Mouse (Mus musculus) MEL (cell line): Measurements from ENCODE around the gene Vat1. TPM values are rescaled to one million over a fixed set of nuclear protein-coding genes. Genes with fewer than 3 reads are reported as not detected.

Source experiments
- DNase-seq: peaks from one replicate; pipeline ENCODE4 v3.0.0; 2011; ENCODE audit warnings: low read depth, low spot score
- H3K27ac ChIP-seq: 2 replicates; pipeline ENCODE4 v1.5.1; 2012; ENCODE audit warnings: low read depth, mild to moderate bottlenecking, control low read depth, low read length, moderate library complexity; ENCODE audit not compliant: control insufficient read depth
- H3K27me3 ChIP-seq, 2 experiments: fragments of 150-350 bp in 1 of 2; sonication (generic) in 1 of 2; 2 replicates each; pipeline ENCODE4 v1.6.1; 2012; ENCODE audit warnings: low read length in 2 of 2, mild to moderate bottlenecking in 2 of 2, improper control_type of control experiment in 1 of 2, moderate library complexity in 1 of 2; ENCODE audit not compliant: insufficient read depth in 2 of 2, control insufficient read depth in 1 of 2
- H3K36me3 ChIP-seq, 2 experiments: 2 replicates each; pipeline ENCODE4 v1.6.1; 2012 to 2014; ENCODE audit warnings: low read length in 2 of 2, improper control_type of control experiment in 1 of 2, inconsistent platforms in 1 of 2, mild to moderate bottlenecking in 1 of 2; ENCODE audit not compliant: insufficient read depth in 2 of 2, control insufficient read depth in 1 of 2
- H3K4me1 ChIP-seq, 2 experiments: fragments of 150-350 bp in 1 of 2; sonication (generic) in 1 of 2; 2 replicates each; pipeline ENCODE4 v1.6.1; 2012; ENCODE audit warnings: low read length in 2 of 2, improper control_type of control experiment in 1 of 2, mild to moderate bottlenecking in 1 of 2; ENCODE audit not compliant: insufficient read depth in 2 of 2, control insufficient read depth in 1 of 2
- H3K4me3 ChIP-seq, 2 experiments: fragments of 150-350 bp in 1 of 2; sonication (generic) in 1 of 2; 2 replicates each; pipeline ENCODE4 v1.5.1; 2012; ENCODE audit warnings: low read depth in 2 of 2, low read length in 2 of 2, mild to moderate bottlenecking in 2 of 2, moderate library complexity in 2 of 2, control low read depth in 1 of 2, improper control_type of control experiment in 1 of 2; ENCODE audit not compliant: control insufficient read depth in 1 of 2, insufficient read depth in 1 of 2
- H3K79me2 ChIP-seq: 2 replicates; pipeline ENCODE4 v1.6.1; 2012; ENCODE audit warnings: mild to moderate bottlenecking, low read length, moderate library complexity; ENCODE audit not compliant: control insufficient read depth, poor library complexity, insufficient read depth
- H3K9ac ChIP-seq: 2 replicates; pipeline ENCODE4 v1.6.1; 2012; ENCODE audit warnings: low read depth, mild to moderate bottlenecking, control low read depth, low read length, moderate library complexity; ENCODE audit not compliant: control insufficient read depth, poor library complexity, severe bottlenecking
- H3K9me3 ChIP-seq: fragments of 150-350 bp; sonication (generic); replicated peaks from 2 replicates; pipeline ENCODE4 v1.6.1; 2012; ENCODE audit warnings: mild to moderate bottlenecking, low read length, improper control_type of control experiment, moderate library complexity; ENCODE audit not compliant: insufficient read depth
- BHLHE40 ChIP-seq: IDR thresholded peaks from 2 replicates; pipeline ENCODE4 v1.6.1; 2012; ENCODE audit warnings: low read depth, mild to moderate bottlenecking, inconsistent platforms, low read length, improper control_type of control experiment, borderline replicate concordance
- CHD2 ChIP-seq: IDR thresholded peaks from 2 replicates; pipeline ENCODE4 v1.6.1; 2011; ENCODE audit warnings: low read length, improper control_type of control experiment
- CTCF ChIP-seq, 3 experiments: IDR thresholded peaks in 2 of 3; conservative IDR thresholded peaks in 1 of 3; 2 replicates each; pipeline ENCODE4 v1.5.1; 2011 to 2012; ENCODE audit warnings: low read length in 3 of 3, low read depth in 2 of 3, mild to moderate bottlenecking in 2 of 3, improper control_type of control experiment in 1 of 3, inconsistent platforms in 1 of 3, mixed read lengths in 1 of 3, moderate library complexity in 1 of 3; ENCODE audit not compliant: control insufficient read depth in 1 of 3, insufficient read depth in 1 of 3, poor library complexity in 1 of 3, severe bottlenecking in 1 of 3
- E2F4 ChIP-seq: IDR thresholded peaks from 2 replicates; pipeline ENCODE4 v1.6.1; 2011; ENCODE audit warnings: low read depth, low read length, improper control_type of control experiment, borderline replicate concordance
- ELF1 ChIP-seq: IDR thresholded peaks from 2 replicates; pipeline ENCODE4 v1.6.1; 2014; ENCODE audit warnings: low read depth, mild to moderate bottlenecking, inconsistent platforms, low read length, improper control_type of control experiment, moderate library complexity
- EP300 ChIP-seq, 2 experiments: IDR thresholded peaks; 2 replicates each; pipeline ENCODE4 v1.6.1; 2011; ENCODE audit warnings: improper control_type of control experiment in 2 of 2, low read length in 2 of 2, low read depth in 1 of 2, mild to moderate bottlenecking in 1 of 2
- ETS1 ChIP-seq: IDR thresholded peaks from 2 replicates; pipeline ENCODE4 v1.6.1; 2012; ENCODE audit warnings: low read depth, mild to moderate bottlenecking, inconsistent platforms, low read length, improper control_type of control experiment, moderate library complexity
- GABPA ChIP-seq: IDR thresholded peaks from 2 replicates; pipeline ENCODE4 v1.6.1; 2012; ENCODE audit warnings: low read depth, mild to moderate bottlenecking, inconsistent platforms, low read length, improper control_type of control experiment, moderate library complexity
- GATA1 ChIP-seq: IDR thresholded peaks from 2 replicates; pipeline ENCODE4 v1.6.1; 2011; ENCODE audit warnings: low read depth, low read length, improper control_type of control experiment
- HCFC1 ChIP-seq: IDR thresholded peaks from 2 replicates; pipeline ENCODE4 v1.6.1; 2012; ENCODE audit warnings: low read depth, mild to moderate bottlenecking, inconsistent platforms, low read length, improper control_type of control experiment, moderate library complexity
- KAT2A ChIP-seq: conservative IDR thresholded peaks from 2 replicates; pipeline ENCODE4 v1.6.1; 2012; ENCODE audit warnings: low read depth, low read length, improper control_type of control experiment, inconsistent platforms
- MAFK ChIP-seq: IDR thresholded peaks from 2 replicates; pipeline ENCODE4 v1.6.1; 2011; ENCODE audit warnings: low read depth, mild to moderate bottlenecking, low read length, improper control_type of control experiment, borderline replicate concordance
- MAX ChIP-seq: IDR thresholded peaks from 2 replicates; pipeline ENCODE4 v1.6.1; 2011; ENCODE audit warnings: low read length, improper control_type of control experiment
- MAZ ChIP-seq: IDR thresholded peaks from 2 replicates; pipeline ENCODE4 v1.6.1; 2012; ENCODE audit warnings: low read depth, mild to moderate bottlenecking, inconsistent platforms, low read length, improper control_type of control experiment
- MEF2A ChIP-seq: IDR thresholded peaks from 2 replicates; pipeline ENCODE4 v1.6.1; 2014; ENCODE audit warnings: low read depth, mild to moderate bottlenecking, inconsistent platforms, low read length, improper control_type of control experiment; ENCODE audit not compliant: poor library complexity, insufficient replicate concordance, severe bottlenecking; ENCODE audit errors: extremely low read depth
- MYB ChIP-seq: IDR thresholded peaks from 2 replicates; pipeline ENCODE4 v1.6.1; 2011; ENCODE audit warnings: mild to moderate bottlenecking, low read depth, low read length, improper control_type of control experiment
- MYC ChIP-seq: IDR thresholded peaks from 2 replicates; pipeline ENCODE4 v1.6.1; 2011; ENCODE audit warnings: low read depth, mild to moderate bottlenecking, low read length, improper control_type of control experiment, moderate library complexity
- NELFE ChIP-seq: IDR thresholded peaks from 2 replicates; pipeline ENCODE4 v1.6.1; 2011; ENCODE audit warnings: low read depth, low read length, improper control_type of control experiment
- NRF1 ChIP-seq: IDR thresholded peaks from 2 replicates; pipeline ENCODE4 v1.6.1; 2014; ENCODE audit warnings: low read depth, mild to moderate bottlenecking, inconsistent platforms, low read length, improper control_type of control experiment, moderate library complexity; ENCODE audit not compliant: poor library complexity, insufficient read depth, severe bottlenecking
- POLR2A ChIP-seq, 2 experiments: IDR thresholded peaks; 2 replicates each; pipeline ENCODE4 v1.6.1; 2011 to 2012; ENCODE audit warnings: low read length in 2 of 2, mild to moderate bottlenecking in 2 of 2, control low read depth in 1 of 2, improper control_type of control experiment in 1 of 2, low read depth in 1 of 2, moderate library complexity in 1 of 2; ENCODE audit not compliant: control insufficient read depth in 1 of 2, insufficient read depth in 1 of 2, poor library complexity in 1 of 2
- POLR2AphosphoS2 ChIP-seq: IDR thresholded peaks from 2 replicates; pipeline ENCODE4 v1.6.1; 2011; ENCODE audit warnings: low read length, improper control_type of control experiment
- POLR2AphosphoS5 ChIP-seq: IDR thresholded peaks from 2 replicates; pipeline ENCODE4 v1.6.1; 2012; ENCODE audit warnings: low read depth, borderline replicate concordance, mild to moderate bottlenecking, inconsistent platforms, low read length, moderate library complexity, mixed read lengths
- RAD21 ChIP-seq: IDR thresholded peaks from 2 replicates; pipeline ENCODE4 v1.6.1; 2011; ENCODE audit warnings: mild to moderate bottlenecking, low read depth, low read length, improper control_type of control experiment
- RCOR1 ChIP-seq: IDR thresholded peaks from 2 replicates; pipeline ENCODE4 v1.6.1; 2012; ENCODE audit warnings: low read depth, mild to moderate bottlenecking, inconsistent platforms, low read length, improper control_type of control experiment
- SIN3A ChIP-seq: IDR thresholded peaks from 2 replicates; pipeline ENCODE4 v1.6.1; 2012; ENCODE audit warnings: low read length, improper control_type of control experiment, inconsistent platforms
- SMC3 ChIP-seq: IDR thresholded peaks from 2 replicates; pipeline ENCODE4 v1.6.1; 2011; ENCODE audit warnings: low read depth, low read length, improper control_type of control experiment
- TAL1 ChIP-seq: IDR thresholded peaks from 2 replicates; pipeline ENCODE4 v1.6.1; 2012; ENCODE audit warnings: mild to moderate bottlenecking, inconsistent platforms, low read length, moderate library complexity, mixed read lengths
- TBP ChIP-seq: IDR thresholded peaks from 2 replicates; pipeline ENCODE4 v1.8.0; 2011; ENCODE audit warnings: low read depth, low read length, improper control_type of control experiment
- TCF12 ChIP-seq: IDR thresholded peaks from 2 replicates; pipeline ENCODE4 v1.6.1; 2014; ENCODE audit warnings: low read depth, mild to moderate bottlenecking, inconsistent platforms, low read length, improper control_type of control experiment, moderate library complexity
- UBTF ChIP-seq: IDR thresholded peaks from 2 replicates; pipeline ENCODE4 v1.6.1; 2012; ENCODE audit warnings: low read depth, mild to moderate bottlenecking, inconsistent platforms, low read length, improper control_type of control experiment, moderate library complexity, borderline replicate concordance; ENCODE audit not compliant: insufficient read depth
- USF1 ChIP-seq: IDR thresholded peaks from 2 replicates; pipeline ENCODE4 v1.6.1; 2014; ENCODE audit warnings: low read depth, mild to moderate bottlenecking, inconsistent platforms, low read length, improper control_type of control experiment, moderate library complexity
- USF2 ChIP-seq, 2 experiments: IDR thresholded peaks; 2 replicates each; pipeline ENCODE4 v1.6.1; 2011 to 2012; ENCODE audit warnings: improper control_type of control experiment in 2 of 2, low read length in 2 of 2, borderline replicate concordance in 1 of 2, inconsistent platforms in 1 of 2, low read depth in 1 of 2, mild to moderate bottlenecking in 1 of 2; ENCODE audit not compliant: insufficient read depth in 1 of 2
- ZC3H11A ChIP-seq: IDR thresholded peaks from 2 replicates; pipeline ENCODE4 v1.6.1; 2012; ENCODE audit warnings: low read depth, mild to moderate bottlenecking, inconsistent platforms, low read length, improper control_type of control experiment
- ZKSCAN1 ChIP-seq: IDR thresholded peaks from 2 replicates; pipeline ENCODE4 v1.6.1; 2012; ENCODE audit warnings: low read depth, mild to moderate bottlenecking, inconsistent platforms, low read length, improper control_type of control experiment, moderate library complexity
- ZMIZ1 ChIP-seq: IDR thresholded peaks from 2 replicates; pipeline ENCODE4 v1.6.1; 2012; ENCODE audit warnings: low read depth, mild to moderate bottlenecking, inconsistent platforms, low read length, improper control_type of control experiment, moderate library complexity
- ZNF384 ChIP-seq: IDR thresholded peaks from 2 replicates; pipeline ENCODE4 v1.6.1; 2012; ENCODE audit warnings: low read depth, mild to moderate bottlenecking, inconsistent platforms, low read length, improper control_type of control experiment
- polyA plus RNA-seq, 2 experiments: library from polyadenylated mRNA; stranded (reverse) in 1 of 2; unstranded in 1 of 2; fragments of >175 nt in 1 of 2; fragments of >200 nt in 1 of 2; gene quantifications; 2 replicates each; pipeline versions ENCODE4 v1.2.1 to v1.2.4; 2012; ENCODE audit warnings: low replicate concordance in 2 of 2, low read depth in 1 of 2; ENCODE audit not compliant: insufficient read length in 2 of 2, insufficient read depth in 1 of 2, missing spikeins in 1 of 2
- total RNA-seq: library from RNA; depleted of rRNA; stranded (reverse); fragments of 300-350 nt; gene quantifications from 2 replicates; pipeline ENCODE4 v1.2.3, GENCODE M21; 2012

Gene Vat1
- total and polyA plus RNA-seq, 3 experiments: 43.9 to 125 TPM; not detected in 1

DNA sequence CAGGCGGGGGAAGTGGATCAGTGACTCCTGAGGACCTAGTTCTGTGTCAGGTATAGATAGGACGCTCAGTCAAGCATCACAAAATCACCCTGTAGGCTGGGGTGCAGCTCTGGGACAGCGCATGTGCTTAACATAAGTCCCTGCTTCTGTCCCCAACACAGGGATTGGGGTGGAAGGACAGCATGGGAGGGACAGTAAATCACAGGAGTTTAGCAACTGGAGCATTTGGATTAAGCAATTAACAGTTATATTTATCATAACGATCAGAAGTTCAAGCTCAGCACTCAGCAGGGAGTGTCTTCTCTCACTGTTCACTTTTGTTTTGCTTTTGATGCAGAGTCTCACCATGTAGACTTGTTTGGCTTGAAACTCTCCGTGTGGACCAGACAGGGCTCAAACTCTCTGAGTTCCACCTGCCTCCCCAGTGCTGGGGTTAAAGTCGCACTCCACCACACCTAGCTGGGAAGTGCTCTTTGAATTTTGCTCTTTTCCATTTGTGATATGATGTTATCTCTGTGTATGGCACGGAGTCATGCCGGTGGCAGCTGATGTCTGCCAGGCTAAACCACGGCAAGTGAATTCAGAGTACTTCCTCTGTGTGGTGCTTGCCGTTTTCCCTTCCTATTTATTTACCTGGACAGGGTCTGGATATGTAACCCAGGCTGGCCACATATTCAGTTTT is 13.8 kb downstream of the Vat1 start:
- H3K79me2 ChIP-seq: peaks cover 1% of the 10 kb centered on the region
- H3K9ac ChIP-seq: peak overlapping the region; percentile 0
- H3K9me3 ChIP-seq: no peaks in the 10 kb centered on the region
- H3K4me1 ChIP-seq: peaks cover 17 to 29% of the 10 kb centered on the region in 2 experiments
- H3K4me3 ChIP-seq: peak overlapping the region; percentile 1 to 37
- H3K27me3 ChIP-seq: no peaks in the 10 kb centered on the region
- H3K36me3 ChIP-seq: peaks cover 2 to 24% of the 10 kb centered on the region in 2 experiments; a peak in 3 of 4 replicates
- peak overlapping the region; percentile 18 for H3K27ac ChIP-seq
- DNase-seq: peak; percentile 49
- TF ChIP-seq TBP: no peak
- no peak for TF ChIP-seq USF1
- no peak for TF ChIP-seq GABPA
- TF ChIP-seq SIN3A: peak; percentile 39; the same call in 1 of the 2 replicates
- no peak for TF ChIP-seq POLR2AphosphoS5
- TF ChIP-seq RCOR1: no peak
- TF ChIP-seq MAFK: no peak
- TF ChIP-seq KAT2A: no peak
- peak; percentile 1 to 45; a peak in 2 of 4 replicates for TF ChIP-seq EP300 (IDR thresholded peaks at IDR 0.05; ENCODE audit: low read depth in 1 of 2, low read length in 2 of 2)
- 0 out of 2 replicates have a peak, but pooled peaks have one; percentile 13 for TF ChIP-seq TCF12
- TF ChIP-seq ETS1: peak; percentile 61
- TF ChIP-seq E2F4: no peak
- TF ChIP-seq USF2 (IDR thresholded peaks at IDR 0.05; ENCODE audit: borderline replicate concordance in 1 of 2, insufficient read depth in 1 of 2, low read depth in 1 of 2, low read length in 2 of 2): no peak
- TF ChIP-seq NELFE: no peak
- TF ChIP-seq TAL1: 0 out of 2 replicates have a peak, but pooled peaks have one; percentile 15
- no peak for TF ChIP-seq ZC3H11A
- no peak for TF ChIP-seq SMC3
- no peak for TF ChIP-seq POLR2AphosphoS2
- TF ChIP-seq MYC: no peak
- no peak for TF ChIP-seq POLR2A (IDR thresholded peaks at IDR 0.05; ENCODE audit: control insufficient read depth in 1 of 2, insufficient read depth in 1 of 2, low read depth in 1 of 2, low read length in 2 of 2, poor library complexity in 1 of 2)
- no peak; the same call in 1 of the 2 replicates for TF ChIP-seq NRF1
- TF ChIP-seq HCFC1: no peak
- peak; percentile 41; the same call in 1 of the 2 replicates for TF ChIP-seq BHLHE40
- no peak for TF ChIP-seq ZNF384
- no peak for TF ChIP-seq UBTF
- TF ChIP-seq MEF2A: no peak
- no peak for TF ChIP-seq CHD2
- TF ChIP-seq MAZ: no peak
- TF ChIP-seq RAD21: no peak
- TF ChIP-seq ZKSCAN1: no peak
- peak; percentile 14; the same call in 1 of the 2 replicates for TF ChIP-seq GATA1
- TF ChIP-seq CTCF (IDR thresholded peaks at IDR 0.05 in 2 of 3, conservative IDR thresholded peaks at IDR 0.05 in 1 of 3; ENCODE audit: control insufficient read depth in 1 of 3, insufficient read depth in 1 of 3, low read depth in 2 of 3, low read length in 3 of 3, poor library complexity in 1 of 3, severe bottlenecking in 1 of 3): no peak
- no peak for TF ChIP-seq MYB
- TF ChIP-seq ZMIZ1: no peak
- no peak for TF ChIP-seq ELF1
- no peak; the same call in 1 of the 2 replicates for TF ChIP-seq MAX
